Mouse (Mus musculus) midbrain, embryonic 14.5 days (tissue): Measurements from ENCODE around the gene Mlxip. TPM values are rescaled to one million over a fixed set of nuclear protein-coding genes. Genes with fewer than 3 reads are reported as not detected.

Source experiments
- ATAC-seq: fragments of 200-750 bp; cut with Nextera tagmentation; 2 replicates; pipeline ENCODE4 v1.8.0; 2017; ENCODE audit warnings: moderate number of reproducible peaks, moderate library complexity; ENCODE audit not compliant: low FRiP score, low TSS enrichment
- DNase-seq: peaks from one replicate; pipeline ENCODE4 v3.0.0-alpha.2; 2015
- H3K27ac ChIP-seq: fragments of 300-500 bp; sonication (generic); replicated peaks from 2 replicates; pipeline ENCODE4 v1.5.1; 2014; ENCODE audit warnings: mild to moderate bottlenecking, low read depth, low read length, moderate library complexity
- H3K27me3 ChIP-seq: fragments of 300-500 bp; sonication (generic); 2 replicates; pipeline ENCODE4 v1.6.1; 2014; ENCODE audit warnings: low read length, control low read depth, mixed read lengths; ENCODE audit not compliant: control insufficient read depth, insufficient read depth
- H3K36me3 ChIP-seq: fragments of 300-500 bp; sonication (generic); 2 replicates; pipeline ENCODE4 v1.6.1; 2014; ENCODE audit warnings: low read length, control low read depth; ENCODE audit not compliant: control insufficient read depth, insufficient read depth
- H3K4me1 ChIP-seq: fragments of 300-500 bp; sonication (generic); 2 replicates; pipeline ENCODE4 v1.6.1; 2014; ENCODE audit warnings: mild to moderate bottlenecking, antibody characterized with exemption, low read length, control low read depth; ENCODE audit not compliant: control insufficient read depth, insufficient read depth
- H3K4me2 ChIP-seq: fragments of 300-500 bp; sonication (generic); 2 replicates; pipeline ENCODE4 v1.6.1; 2014; ENCODE audit warnings: mild to moderate bottlenecking, low read length, moderate library complexity
- H3K4me3 ChIP-seq: fragments of 300-500 bp; sonication (generic); replicated peaks from 2 replicates; pipeline ENCODE4 v1.5.1; 2014; ENCODE audit warnings: low read depth, low read length
- H3K9ac ChIP-seq: fragments of 300-500 bp; sonication (generic); replicated peaks from 2 replicates; pipeline ENCODE4 v1.6.1; 2014; ENCODE audit warnings: mild to moderate bottlenecking, low read length, moderate library complexity
- H3K9me3 ChIP-seq: fragments of 300-500 bp; sonication (generic); 2 replicates; pipeline ENCODE4 v1.6.1; 2016; ENCODE audit warnings: low read length, control low read depth, mixed read lengths; ENCODE audit not compliant: control insufficient read depth
- WGBS: fragments of 180-500 bp; shearing (Covaris S2); extraction: QIAGEN DNeasy Blood & Tissue Kit; methylation state at CpG from one replicate; pipeline ENCODE4 v1.1.7; 2014; 5-methylcytosine and 5-hydroxymethylcytosine counted together
- polyA plus RNA-seq: library from polyadenylated mRNA; unstranded; fragments of >200 nt; fragmentation: Nextera tagmentation; extraction: Ambion mirVana; gene quantifications from 2 replicates; pipeline ENCODE4 v1.2.1, GENCODE M21; 2014

The Mlxip gene
- polyA plus RNA-seq, 1 experiment from 2014 or later: 23.0 TPM

DNA sequence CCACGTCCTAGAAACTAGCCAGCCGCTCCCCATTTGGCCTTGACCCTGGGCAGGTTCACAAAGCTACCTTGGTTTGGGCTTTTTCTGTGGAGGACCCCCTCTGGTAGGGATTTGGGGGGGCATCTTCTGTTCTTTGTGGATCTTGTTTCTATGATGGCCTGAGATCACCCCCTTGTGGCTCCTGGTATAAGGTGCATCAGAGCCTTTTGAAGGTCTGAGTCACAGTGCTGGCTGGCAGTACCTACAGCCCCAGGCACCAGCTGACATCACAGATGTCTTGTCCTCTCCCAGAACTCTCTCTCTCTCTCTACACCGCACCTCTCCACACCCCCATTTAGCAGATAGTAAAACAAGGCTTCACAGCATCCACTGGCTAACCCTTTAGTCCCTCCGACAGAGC, 105.1 kb downstream of the Mlxip start:
- ATAC-seq (no peak), DNase-seq (peak; percentile 60)
- H3K9ac ChIP-seq: no peak overlapping the region
- no peaks in the 10 kb centered on the region for H3K36me3 ChIP-seq
- no peak overlapping the region for H3K27ac ChIP-seq
- 47% methylated on average over 4 of the region's 4 CpGs for WGBS
- H3K4me3 ChIP-seq: no peak overlapping the region
- H3K4me2 ChIP-seq: no peak overlapping the region
- 0 out of 2 replicates have a peak, but pooled peaks cover 4% of the 10 kb centered on the region for H3K4me1 ChIP-seq
- no peaks in the 10 kb centered on the region for H3K9me3 ChIP-seq
- no peaks in the 10 kb centered on the region for H3K27me3 ChIP-seq

DNA sequence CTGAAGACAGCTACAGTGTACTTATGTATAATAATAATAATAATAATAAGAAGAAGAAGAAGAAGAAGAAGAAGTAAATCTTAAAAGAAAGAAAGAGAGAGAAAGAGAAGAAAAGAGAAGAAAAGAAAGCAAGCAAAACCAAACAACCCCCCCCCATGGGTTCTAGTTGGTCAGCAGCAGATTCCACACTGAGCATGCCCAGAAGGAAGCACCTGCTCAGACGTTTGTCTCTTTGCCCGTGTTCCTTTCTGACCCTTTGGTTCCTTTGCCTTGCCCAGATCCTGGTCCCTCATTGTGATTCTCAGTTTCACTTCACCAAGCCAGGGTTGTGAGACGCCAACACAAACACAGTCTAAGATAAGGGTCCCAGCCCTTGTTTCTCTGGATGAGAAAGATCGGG, 107.4 kb downstream of the Mlxip start:
- H3K9ac ChIP-seq: no peak overlapping the region
- H3K36me3 ChIP-seq: no peaks in the 10 kb centered on the region
- H3K27ac ChIP-seq: no peak overlapping the region
- ATAC-seq (no peak), DNase-seq (no peak)
- WGBS: 87% methylated on average over 4 of the region's 4 CpGs
- H3K27me3 ChIP-seq: no peaks in the 10 kb centered on the region
- no peak overlapping the region for H3K4me3 ChIP-seq
- H3K4me2 ChIP-seq: no peak overlapping the region
- H3K9me3 ChIP-seq: no peaks in the 10 kb centered on the region
- H3K4me1 ChIP-seq: 0 out of 2 replicates have a peak, but pooled peaks cover 4% of the 10 kb centered on the region

Other genes with a start within 250 kb of the Mlxip start
- 51.3 and 61.2 TPM in 2 replicates for gene Psmd9, start 225.4 kb upstream of the Mlxip start, polyA plus RNA-seq
- gene Hpd, start 212.1 kb upstream of the Mlxip start, polyA plus RNA-seq: not detected in 2 replicates
- 0.46 and 1.2 TPM in 2 replicates for gene Wdr66, start 142.7 kb upstream of the Mlxip start, polyA plus RNA-seq
- 42.4 and 44.0 TPM in 2 replicates for gene Bcl7a, start 51.0 kb upstream of the Mlxip start, polyA plus RNA-seq
- 0.20 and 0.41 TPM in 2 replicates for gene Lrrc43, start 94.5 kb downstream of the Mlxip start, polyA plus RNA-seq
- gene Il31, start 94.7 kb downstream of the Mlxip start, polyA plus RNA-seq: not detected in 2 replicates
- gene B3gnt4, start 115.7 kb downstream of the Mlxip start, polyA plus RNA-seq: 1.2 and 1.4 TPM in 2 replicates
- 101 and 120 TPM in 2 replicates for gene Diablo, start 129.4 kb downstream of the Mlxip start, polyA plus RNA-seq
- gene Gm49027, start 130.7 kb downstream of the Mlxip start, polyA plus RNA-seq: 1.1 and 1.3 TPM in 2 replicates
- gene Vps33a, start 178.2 kb downstream of the Mlxip start, polyA plus RNA-seq: 41.9 and 54.9 TPM in 2 replicates